Mouse (Mus musculus) CH12.LX (cell line): ENCODE results near the gene Bach2. TPM values are rescaled to one million over a fixed set of nuclear protein-coding genes. Genes with fewer than 3 reads are reported as not detected.

Source experiments
- DNase-seq: peaks from one replicate; pipeline ENCODE4 v3.0.0-alpha.2; 2013; ENCODE audit errors: extremely low read depth
- H3K27ac ChIP-seq: 2 replicates; pipeline ENCODE4 v1.5.1; 2012; ENCODE audit warnings: low read depth, mild to moderate bottlenecking, control low read depth, moderate library complexity; ENCODE audit not compliant: insufficient read depth
- H3K27me3 ChIP-seq: replicated peaks from 2 replicates; pipeline ENCODE3; 2012; ENCODE audit warnings: inconsistent platforms
- H3K36me3 ChIP-seq, 2 experiments: replicated peaks in 1 of 2; 2 replicates each; pipeline versions ENCODE3 to v1.6.1; 2012; ENCODE audit warnings: inconsistent platforms in 1 of 2, low read length in 1 of 2, mild to moderate bottlenecking in 1 of 2, mixed read lengths in 1 of 2, moderate library complexity in 1 of 2; ENCODE audit not compliant: control insufficient read depth in 1 of 2, insufficient read depth in 1 of 2
- H3K4me1 ChIP-seq, 2 experiments: 2 replicates each; pipeline ENCODE4 v1.6.1; 2012; ENCODE audit warnings: inconsistent platforms in 1 of 2, moderate library complexity in 1 of 2; ENCODE audit not compliant: insufficient read depth in 2 of 2, control insufficient read depth in 1 of 2
- H3K4me2 ChIP-seq: 2 replicates; pipeline ENCODE4 v1.6.1; 2012; ENCODE audit warnings: low read depth, mild to moderate bottlenecking, control low read depth; ENCODE audit not compliant: poor library complexity, insufficient read depth, severe bottlenecking
- H3K4me3 ChIP-seq, 3 experiments: fragments of 150-350 bp in 1 of 3; sonication (generic) in 1 of 3; replicated peaks in 1 of 3; 2 replicates each; pipeline versions ENCODE3 to v1.5.1; 2011 to 2012; ENCODE audit warnings: low read depth in 2 of 3, low read length in 2 of 3, mild to moderate bottlenecking in 2 of 3, moderate library complexity in 2 of 3, control low read depth in 1 of 3, improper control_type of control experiment in 1 of 3, inconsistent platforms in 1 of 3, mixed read lengths in 1 of 3; ENCODE audit not compliant: poor library complexity in 1 of 3
- H3K79me2 ChIP-seq: replicated peaks from 2 replicates; pipeline ENCODE4 v1.6.1; 2012; ENCODE audit warnings: mild to moderate bottlenecking, moderate library complexity; ENCODE audit not compliant: control insufficient read depth, poor library complexity, insufficient read depth, severe bottlenecking; ENCODE audit errors: extremely low read depth
- H3K9ac ChIP-seq: 2 replicates; pipeline ENCODE4 v1.6.1; 2012; ENCODE audit warnings: low read depth, mild to moderate bottlenecking, control low read depth, moderate library complexity; ENCODE audit not compliant: insufficient read depth
- H3K9me3 ChIP-seq: replicated peaks from 2 replicates; pipeline ENCODE3; 2012; ENCODE audit warnings: low read length, inconsistent platforms, mixed read lengths
- BHLHE40 ChIP-seq: IDR thresholded peaks from 2 replicates; pipeline ENCODE4 v1.6.1; 2011; ENCODE audit warnings: mild to moderate bottlenecking, low read depth, low read length, improper control_type of control experiment
- CHD1 ChIP-seq: IDR thresholded peaks from 2 replicates; pipeline ENCODE4 v1.6.1; 2012; ENCODE audit warnings: low read depth, low read length, improper control_type of control experiment, inconsistent platforms
- CHD2 ChIP-seq: IDR thresholded peaks from 2 replicates; pipeline ENCODE4 v1.6.1; 2011; ENCODE audit warnings: low read length, improper control_type of control experiment
- CTCF ChIP-seq, 2 experiments: IDR thresholded peaks in 1 of 2; conservative IDR thresholded peaks in 1 of 2; 2 replicates each; pipeline ENCODE4 v1.5.1; 2011 to 2012; ENCODE audit warnings: low read depth in 2 of 2, low read length in 2 of 2, improper control_type of control experiment in 1 of 2, inconsistent platforms in 1 of 2, mild to moderate bottlenecking in 1 of 2, moderate library complexity in 1 of 2
- E2F4 ChIP-seq: IDR thresholded peaks from 2 replicates; pipeline ENCODE4 v1.6.1; 2011; ENCODE audit warnings: low read depth, low read length, improper control_type of control experiment; ENCODE audit not compliant: insufficient replicate concordance
- ELF1 ChIP-seq: IDR thresholded peaks from 2 replicates; pipeline ENCODE4 v1.6.1; 2014; ENCODE audit warnings: low read depth, mild to moderate bottlenecking, inconsistent platforms, low read length, improper control_type of control experiment
- EP300 ChIP-seq: IDR thresholded peaks from 2 replicates; pipeline ENCODE4 v1.6.1; 2011; ENCODE audit warnings: low read length, improper control_type of control experiment
- ETS1 ChIP-seq: conservative IDR thresholded peaks from 2 replicates; pipeline ENCODE4 v1.6.1; 2012; ENCODE audit warnings: low read depth, mild to moderate bottlenecking, inconsistent platforms, low read length, improper control_type of control experiment, moderate library complexity
- GABPA ChIP-seq: IDR thresholded peaks from 2 replicates; pipeline ENCODE4 v1.6.1; 2012; ENCODE audit warnings: low read depth, low read length, improper control_type of control experiment, inconsistent platforms; ENCODE audit not compliant: insufficient replicate concordance
- HCFC1 ChIP-seq: IDR thresholded peaks from 2 replicates; pipeline ENCODE4 v1.6.1; 2012; ENCODE audit warnings: low read depth, mild to moderate bottlenecking, inconsistent platforms, low read length, improper control_type of control experiment
- IRF4 ChIP-seq: IDR thresholded peaks from 2 replicates; pipeline ENCODE4 v1.6.1; 2014; ENCODE audit warnings: low read depth, mild to moderate bottlenecking, inconsistent platforms, low read length, improper control_type of control experiment
- JUND ChIP-seq: conservative IDR thresholded peaks from 2 replicates; pipeline ENCODE4 v1.6.1; 2011; ENCODE audit warnings: low read depth, low read length, improper control_type of control experiment
- KAT2A ChIP-seq: IDR thresholded peaks from 2 replicates; pipeline ENCODE4 v1.6.1; 2012; ENCODE audit warnings: low read length, improper control_type of control experiment, inconsistent platforms; ENCODE audit not compliant: insufficient replicate concordance
- MAX ChIP-seq: IDR thresholded peaks from 2 replicates; pipeline ENCODE4 v1.6.1; 2011; ENCODE audit warnings: low read length, improper control_type of control experiment
- MAZ ChIP-seq: IDR thresholded peaks from 2 replicates; pipeline ENCODE4 v1.6.1; 2012; ENCODE audit warnings: low read depth, mild to moderate bottlenecking, inconsistent platforms, low read length, improper control_type of control experiment, moderate library complexity
- MEF2A ChIP-seq: IDR thresholded peaks from 2 replicates; pipeline ENCODE4 v1.6.1; 2014; ENCODE audit warnings: low read depth, mild to moderate bottlenecking, inconsistent platforms, low read length, improper control_type of control experiment, borderline replicate concordance
- MXI1 ChIP-seq: IDR thresholded peaks from 2 replicates; pipeline ENCODE4 v1.6.1; 2011; ENCODE audit warnings: mild to moderate bottlenecking, low read depth, low read length, improper control_type of control experiment
- MYC ChIP-seq: IDR thresholded peaks from 2 replicates; pipeline ENCODE4 v1.6.1; 2011; ENCODE audit warnings: low read depth, mild to moderate bottlenecking, improper control_type of control experiment, low read length
- NRF1 ChIP-seq: IDR thresholded peaks from 2 replicates; pipeline ENCODE4 v1.6.1; 2014; ENCODE audit warnings: low read depth, mild to moderate bottlenecking, inconsistent platforms, low read length, improper control_type of control experiment, moderate library complexity
- POLR2A ChIP-seq: IDR thresholded peaks from 2 replicates; pipeline ENCODE4 v1.6.1; 2011; ENCODE audit warnings: low read depth, mild to moderate bottlenecking, improper control_type of control experiment, low read length
- POLR2AphosphoS2 ChIP-seq: IDR thresholded peaks from 2 replicates; pipeline ENCODE4 v1.6.1; 2011; ENCODE audit warnings: low read depth, low read length, improper control_type of control experiment
- RAD21 ChIP-seq: IDR thresholded peaks from 2 replicates; pipeline ENCODE4 v1.6.1; 2011; ENCODE audit warnings: low read depth, mild to moderate bottlenecking, low read length, improper control_type of control experiment, moderate library complexity
- RCOR1 ChIP-seq: conservative IDR thresholded peaks from 2 replicates; pipeline ENCODE4 v1.6.1; 2012; ENCODE audit warnings: low read depth, mild to moderate bottlenecking, inconsistent platforms, low read length, improper control_type of control experiment
- SIN3A ChIP-seq: IDR thresholded peaks from 2 replicates; pipeline ENCODE4 v1.6.1; 2012; ENCODE audit warnings: low read length, improper control_type of control experiment, inconsistent platforms
- SMC3 ChIP-seq: IDR thresholded peaks from 2 replicates; pipeline ENCODE4 v1.6.1; 2011; ENCODE audit warnings: low read depth, low read length, improper control_type of control experiment
- TBP ChIP-seq: conservative IDR thresholded peaks from 2 replicates; pipeline ENCODE4 v1.6.1; 2011; ENCODE audit warnings: low read depth, low read length, improper control_type of control experiment
- TCF12 ChIP-seq: IDR thresholded peaks from 2 replicates; pipeline ENCODE4 v1.6.1; 2014; ENCODE audit warnings: low read depth, mild to moderate bottlenecking, inconsistent platforms, low read length, improper control_type of control experiment
- UBTF ChIP-seq: IDR thresholded peaks from 2 replicates; pipeline ENCODE4 v1.6.1; 2012; ENCODE audit warnings: low read depth, mild to moderate bottlenecking, inconsistent platforms, low read length, improper control_type of control experiment, moderate library complexity
- USF2 ChIP-seq: conservative IDR thresholded peaks from 2 replicates; pipeline ENCODE4 v1.6.1; 2011; ENCODE audit warnings: low read depth, low read length, improper control_type of control experiment
- ZC3H11A ChIP-seq: IDR thresholded peaks from 2 replicates; pipeline ENCODE4 v1.6.1; 2012; ENCODE audit warnings: low read depth, mild to moderate bottlenecking, inconsistent platforms, low read length, improper control_type of control experiment
- ZKSCAN1 ChIP-seq: IDR thresholded peaks from 2 replicates; pipeline ENCODE4 v1.6.1; 2012; ENCODE audit warnings: low read depth, inconsistent platforms, low read length, improper control_type of control experiment, borderline replicate concordance
- ZMIZ1 ChIP-seq: IDR thresholded peaks from 2 replicates; pipeline ENCODE4 v1.6.1; 2012; ENCODE audit warnings: low read depth, mild to moderate bottlenecking, inconsistent platforms, low read length, improper control_type of control experiment
- ZNF384 ChIP-seq: IDR thresholded peaks from 2 replicates; pipeline ENCODE4 v1.6.1; 2012; ENCODE audit warnings: low read depth, low read length, improper control_type of control experiment, inconsistent platforms
- dilution Hi-C: fragments of 300-500 bp; cut with MboI; formaldehyde crosslinking; loops from 2 replicates; pipeline ENCODE4 v1.14.3; 2020; ENCODE audit warnings: low sequenced_read_pairs; ENCODE audit not compliant: extremely low pct_unique_long_range_greater_than_20kb, extremely low pct_ligation_motif_present
- in situ Hi-C: fragments of 300-500 bp; cut with MboI; formaldehyde crosslinking; loops from 3 replicates; pipeline ENCODE4 v1.14.3; 2019; ENCODE audit warnings: low sequenced_read_pairs, low pct_ligation_motif_present, low pct_unique_long_range_greater_than_20kb, mixed read lengths
- polyA plus RNA-seq: library from polyadenylated mRNA; unstranded; fragments of >175 nt; gene quantifications from 2 replicates; pipeline ENCODE4 v1.2.1, GENCODE M21; 2012; ENCODE audit warnings: low read depth; ENCODE audit not compliant: insufficient read length
- total RNA-seq, 2 experiments: library from RNA; depleted of rRNA; stranded (reverse); fragments of 300-350 nt in 1 of 2; fragments of >200 nt in 1 of 2; gene quantifications; 2 replicates each; pipeline ENCODE4 v1.2.3; 2012 to 2014

The Bach2 gene
- total and polyA plus RNA-seq, 3 experiments, result 0.11 TPM; not detected in 2

DNA sequence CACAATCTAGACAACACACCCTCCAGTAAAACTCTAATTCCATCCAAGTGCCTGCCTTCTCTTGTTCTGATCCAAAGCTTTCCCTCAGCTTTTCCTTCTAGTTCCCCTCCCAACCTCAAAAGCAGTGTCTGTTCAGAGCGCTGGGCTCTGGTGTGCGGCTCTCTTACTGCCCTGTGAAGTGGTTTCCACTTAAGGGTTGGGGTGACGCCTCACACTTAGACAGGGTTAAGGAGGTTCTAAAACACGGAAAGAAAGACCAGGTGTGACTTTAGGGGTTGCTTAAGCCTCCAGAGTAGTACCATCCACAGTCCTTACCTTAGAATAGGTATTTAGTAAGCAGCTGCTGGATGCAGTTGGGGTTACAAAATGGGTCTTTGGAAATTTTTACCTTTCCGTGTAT, 185.1 kb downstream of the Bach2 start:
- no peak for TF ChIP-seq ZNF384
- TF ChIP-seq NRF1, result no peak
- TF ChIP-seq MAZ, result no peak
- TF ChIP-seq JUND, result no peak
- no peak for TF ChIP-seq BHLHE40
- TF ChIP-seq, all 38 proteins: peak for 0
- H3K27ac ChIP-seq, result no peak overlapping the region
- no peaks in the 10 kb centered on the region for H3K36me3 ChIP-seq
- no peak for DNase-seq
- H3K4me3 ChIP-seq, result no peak overlapping the region
- H3K79me2 ChIP-seq, result no peaks in the 10 kb centered on the region
- H3K4me1 ChIP-seq, result peaks cover 2 to 44% of the 10 kb centered on the region in 2 experiments
- peaks cover 10% of the 10 kb centered on the region for H3K27me3 ChIP-seq
- no peak overlapping the region for H3K9ac ChIP-seq
- no peaks in the 10 kb centered on the region for H3K9me3 ChIP-seq
- in situ Hi-C loops, result no loop called here
- no peak overlapping the region for H3K4me2 ChIP-seq
- dilution Hi-C loops, result no loop called here

DNA sequence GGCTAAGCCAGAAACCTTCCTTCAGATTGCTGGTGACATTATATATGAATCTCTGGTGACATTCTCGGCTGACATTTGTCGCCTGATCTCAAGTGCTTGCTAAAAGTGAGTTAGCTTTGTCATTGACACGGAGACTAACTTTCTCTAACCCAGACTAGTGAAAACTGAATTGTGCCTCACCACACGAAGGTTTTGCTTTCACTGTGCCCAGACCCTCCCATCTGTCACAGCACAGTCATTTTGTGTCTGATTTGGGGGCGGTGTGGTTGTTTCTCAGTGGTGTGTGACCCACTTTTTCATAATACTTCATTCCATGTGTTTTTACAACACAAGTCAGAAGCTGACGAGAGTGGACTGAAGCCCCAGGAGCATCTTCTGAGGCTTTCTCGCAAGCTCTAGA, 185.8 kb downstream of the Bach2 start:
- in situ Hi-C loops, result no loop called here
- Histone ChIP-seq H3K79me2 (no peaks in the 10 kb centered on the region), H3K36me3 (no peaks in the 10 kb centered on the region), H3K4me1 (peaks cover 2 to 44% of the 10 kb centered on the region in 2 experiments), H3K4me3 (peak overlapping the region in 1 of 3 experiments; percentile 13), H3K9me3 (no peaks in the 10 kb centered on the region), H3K27me3 (peaks cover 8% of the 10 kb centered on the region), H3K27ac (no peak overlapping the region), H3K4me2 (peak overlapping the region; percentile 62), H3K9ac (no peak overlapping the region)
- dilution Hi-C loops, result no loop called here
- DNase-seq, result peak; percentile 84
- TF ChIP-seq UBTF (no peak), SIN3A (peak; percentile 44; the same call in 1 of the 2 replicates), USF2 (no peak), MAZ (peak; percentile 27; the same call in 1 of the 2 replicates), POLR2A (no peak), NRF1 (no peak), TBP (no peak), ZC3H11A (no peak), ZKSCAN1 (no peak), IRF4 (peak; percentile 84), EP300 (peak; percentile 84), BHLHE40 (peak; percentile 92), MAX (peak; percentile 65; the same call in 1 of the 2 replicates), MEF2A (peak; percentile 53; the same call in 1 of the 2 replicates), SMC3 (0 out of 2 replicates have a peak, but pooled peaks have one; percentile 1), RCOR1 (peak; percentile 89), TCF12 (peak; percentile 71), ETS1 (peak; percentile 83), CHD2 (peak; percentile 44; the same call in 1 of the 2 replicates), RAD21 (no peak), KAT2A (no peak), CTCF (conservative IDR thresholded peaks at IDR 0.05 in 1 of 2, IDR thresholded peaks at IDR 0.05 in 1 of 2; ENCODE audit: low read depth in 2 of 2, low read length in 2 of 2) (no peak), POLR2AphosphoS2 (no peak), ELF1 (no peak), ZMIZ1 (no peak), MYC (0 out of 2 replicates have a peak, but pooled peaks have one; percentile 48), HCFC1 (no peak), E2F4 (no peak), GABPA (no peak), MXI1 (no peak), CHD1 (no peak), JUND (peak; percentile 78)
